Mouse (Mus musculus): ENCODE results near the gene Pcsk6.

The Pcsk6 gene

GRCm38 (mm10) chr7:65946397-65946796 lies 84.9 kb downstream of the Pcsk6 start:
- no peak for DNase-seq

- no peak for DNase-seq
These were observed 87.4 kb downstream of the Pcsk6 start for GRCm38 (mm10) chr7:65948891-65949290.

GRCm38 (mm10) chr7:65954583-65954982 lies 93.0 kb downstream of the Pcsk6 start:
- DNase-seq, result no peak

DNA sequence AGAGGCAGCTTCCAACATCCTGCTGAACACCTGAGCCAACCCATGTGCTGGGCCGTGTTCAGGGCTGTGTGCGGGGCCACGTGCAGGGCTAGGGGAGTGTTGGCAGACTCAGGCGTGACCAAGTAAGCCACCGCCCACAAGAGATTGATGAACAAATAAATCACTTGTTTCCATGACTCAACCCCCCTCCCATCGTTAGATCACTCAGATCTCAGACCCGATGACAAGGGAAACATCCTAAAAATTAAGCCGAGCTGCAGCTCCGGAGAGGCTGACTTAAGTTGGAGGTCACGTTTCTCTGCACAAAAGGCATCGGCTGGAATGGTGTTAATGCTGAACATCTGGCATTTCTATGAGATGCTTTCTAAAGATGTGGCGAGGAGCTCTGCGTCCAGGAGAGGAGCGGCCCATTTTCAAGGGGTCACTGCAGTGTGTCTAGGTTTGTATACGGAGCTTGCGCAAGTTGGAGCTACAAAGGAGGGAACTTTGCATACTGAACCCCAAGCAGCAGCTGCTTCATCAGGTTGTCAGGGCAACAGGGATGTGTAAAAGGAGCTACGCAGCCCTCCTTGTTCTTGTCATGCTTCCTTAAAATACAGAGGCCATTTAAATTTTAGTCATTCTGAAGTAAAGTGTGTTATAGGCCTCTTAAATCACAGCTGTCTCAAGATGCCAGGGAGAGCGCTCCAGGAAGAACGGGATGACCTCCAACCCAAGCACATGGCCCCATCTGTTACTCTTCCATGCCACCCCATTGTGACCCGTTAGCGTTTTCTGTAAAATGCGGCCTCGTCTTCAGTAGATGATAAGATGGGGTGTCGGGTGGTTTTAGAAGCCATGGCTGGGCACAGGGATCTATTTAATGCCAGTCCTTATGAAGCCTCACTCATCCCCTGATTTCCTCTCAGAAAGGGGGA lies 94.0 kb downstream of the Pcsk6 start:
- DNase-seq, result no peak

GRCm38 (mm10) chr7:65957245-65957644 lies 95.7 kb downstream of the Pcsk6 start:
- no peak for DNase-seq

- no peak for DNase-seq
These were observed 96.6 kb downstream of the Pcsk6 start for GRCm38 (mm10) chr7:65958105-65958504.

DNA sequence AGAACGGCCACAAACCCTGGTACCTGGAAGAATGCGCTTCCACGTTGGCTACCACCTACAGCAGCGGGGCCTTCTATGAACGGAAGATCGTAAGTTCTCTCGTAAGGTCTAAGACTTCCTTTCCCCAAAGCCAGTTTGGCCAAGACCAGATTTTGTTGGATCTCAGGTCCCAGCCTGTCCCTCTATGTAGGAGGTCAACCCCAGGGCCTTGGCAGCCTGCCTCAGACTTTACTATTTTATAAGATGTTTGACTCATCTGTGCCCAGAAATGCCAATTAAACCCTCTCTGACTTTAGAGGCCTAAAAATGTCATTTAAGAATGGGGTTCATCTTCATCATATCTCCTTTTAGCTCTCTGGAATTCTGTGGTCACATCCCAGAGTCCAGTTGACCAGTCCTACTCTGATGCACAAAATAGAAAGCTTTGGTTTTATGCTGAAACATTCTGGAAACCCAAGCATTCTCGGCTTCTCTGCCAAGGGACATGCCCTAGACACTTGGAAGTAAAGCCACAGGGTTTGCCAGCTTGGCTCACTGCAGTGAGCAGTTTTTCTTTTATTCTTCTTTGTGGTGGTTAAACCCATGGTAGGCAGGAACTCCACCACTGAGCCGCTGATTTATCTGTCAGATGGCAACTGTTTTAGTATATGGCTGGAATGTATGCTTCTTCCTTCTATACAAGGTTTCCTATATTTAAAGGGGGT lies 97.8 kb downstream of the Pcsk6 start:
- DNase-seq, result no peak

GRCm38 (mm10) chr7:65962611-65963010 lies 101.1 kb downstream of the Pcsk6 start:
- no peak for DNase-seq

DNA sequence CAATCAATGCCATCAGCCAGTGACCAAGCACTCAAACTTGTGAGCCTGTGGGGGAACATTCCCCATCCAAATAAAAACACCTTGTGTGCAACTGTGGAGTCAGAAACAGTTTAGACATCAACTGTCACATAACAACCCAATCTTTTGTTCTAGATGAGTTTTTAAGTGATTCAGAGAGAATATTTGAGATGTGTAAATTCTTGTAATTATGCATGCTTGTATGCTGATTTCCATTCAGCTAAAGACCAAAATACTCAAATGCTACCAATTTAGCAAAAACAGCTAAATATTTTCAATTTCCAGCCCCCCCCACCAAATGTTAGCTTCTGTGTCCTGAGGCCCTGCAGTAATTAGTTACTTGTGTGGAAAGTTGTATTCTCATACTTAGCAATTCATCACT lies 102.9 kb downstream of the Pcsk6 start:
- no peak for DNase-seq

DNA sequence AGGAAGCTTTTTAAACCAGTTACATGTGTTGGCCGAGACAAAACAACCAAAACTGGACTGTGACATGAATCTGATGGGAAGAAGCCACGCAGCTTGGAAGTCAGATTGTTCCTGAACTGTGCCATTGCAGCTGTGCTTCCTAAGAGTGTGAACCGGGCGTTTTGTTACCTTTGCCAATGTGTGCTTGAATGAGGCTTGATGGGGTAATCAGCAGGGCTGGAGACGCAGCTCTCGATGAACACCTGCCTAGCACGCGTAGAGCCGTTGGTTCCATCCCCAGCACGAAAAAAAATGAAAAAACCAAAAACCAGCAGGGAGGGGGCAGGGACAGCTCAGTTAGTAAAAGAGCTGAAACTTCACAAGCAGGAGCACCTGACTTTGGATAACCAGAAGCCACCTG lies 109.8 kb downstream of the Pcsk6 start:
- DNase-seq, result no peak

DNA sequence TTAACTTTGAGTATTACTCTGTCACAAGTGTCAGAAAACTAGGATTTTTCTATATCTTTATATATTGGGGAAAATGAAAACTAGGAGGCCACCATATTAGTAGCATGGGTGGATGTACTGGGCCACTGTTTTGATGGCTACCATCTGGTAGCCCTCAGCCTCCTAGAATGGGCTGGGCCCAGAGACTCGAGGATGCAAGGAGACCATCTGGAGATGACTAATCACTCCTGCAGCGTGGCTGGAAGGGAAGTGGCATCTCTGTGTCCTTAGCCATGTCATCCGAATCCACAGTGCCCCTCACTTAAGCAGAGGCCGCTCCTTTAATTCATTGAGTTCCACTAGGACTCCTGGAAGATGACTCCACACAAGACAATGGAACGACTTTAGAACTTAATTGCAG lies 115.8 kb downstream of the Pcsk6 start:
- no peak for DNase-seq

DNA sequence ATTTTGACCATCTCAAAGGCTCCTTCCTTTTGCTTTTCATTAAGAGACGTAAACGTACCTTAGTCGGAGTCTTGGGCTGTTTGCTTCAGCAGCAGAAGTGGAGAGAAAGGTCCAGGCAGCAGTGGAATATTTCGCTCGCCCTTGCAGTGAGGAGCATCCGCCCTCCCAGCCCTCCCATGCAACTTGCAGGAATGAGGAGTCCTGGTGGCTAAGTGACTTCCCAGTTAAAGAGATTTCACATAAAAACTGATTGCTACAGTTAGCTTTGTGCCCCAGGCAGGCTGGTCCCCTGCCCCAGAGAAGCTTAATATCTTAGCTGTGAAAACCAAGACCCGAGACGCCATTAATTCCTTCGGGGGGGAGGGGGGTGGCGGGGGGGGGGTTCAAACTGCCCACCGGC lies 116.4 kb downstream of the Pcsk6 start:
- DNase-seq, result no peak

- no peak for DNase-seq
These were observed 117.7 kb downstream of the Pcsk6 start for GRCm38 (mm10) chr7:65978996-65979823.

DNA sequence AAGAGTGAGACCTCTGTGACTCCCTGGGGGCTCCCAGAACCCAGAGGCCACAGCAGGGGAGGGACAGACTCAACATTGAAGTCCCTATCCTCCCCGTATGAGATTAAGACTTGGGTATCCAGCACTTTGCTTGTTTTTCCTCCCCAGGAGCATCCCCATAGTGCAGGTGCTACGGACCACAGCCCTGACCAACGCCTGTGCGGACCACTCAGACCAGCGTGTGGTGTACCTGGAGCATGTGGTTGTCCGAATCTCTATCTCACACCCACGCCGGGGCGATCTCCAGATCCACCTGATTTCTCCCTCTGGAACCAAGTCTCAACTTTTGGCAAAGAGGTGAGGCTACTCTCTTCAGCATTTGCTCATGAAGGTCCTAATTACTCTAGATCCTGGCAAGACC lies 118.5 kb downstream of the Pcsk6 start:
- no peak for DNase-seq

GRCm38 (mm10) chr7:65982057-65982456 lies 120.5 kb downstream of the Pcsk6 start:
- no peak for DNase-seq

DNA sequence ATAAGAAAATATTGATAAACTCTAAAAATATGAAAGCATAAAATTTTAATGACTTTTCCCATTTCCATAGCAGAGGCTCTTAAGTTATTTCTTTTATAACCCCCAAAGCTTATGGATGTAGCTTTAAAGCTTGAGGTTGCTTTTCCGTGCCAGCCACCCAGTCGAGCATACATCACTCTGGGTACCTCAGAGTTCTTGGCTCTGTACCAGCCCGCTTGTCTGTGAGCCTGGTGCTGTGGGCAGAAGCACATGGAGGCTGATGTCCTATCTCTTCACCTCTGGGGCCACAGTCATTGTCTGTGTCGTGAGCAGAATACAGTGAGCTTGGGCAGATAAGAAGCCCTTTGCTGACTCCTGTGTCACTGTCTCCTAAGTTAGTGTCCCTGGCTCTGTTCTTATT lies 126.7 kb downstream of the Pcsk6 start:
- DNase-seq, result no peak

DNA sequence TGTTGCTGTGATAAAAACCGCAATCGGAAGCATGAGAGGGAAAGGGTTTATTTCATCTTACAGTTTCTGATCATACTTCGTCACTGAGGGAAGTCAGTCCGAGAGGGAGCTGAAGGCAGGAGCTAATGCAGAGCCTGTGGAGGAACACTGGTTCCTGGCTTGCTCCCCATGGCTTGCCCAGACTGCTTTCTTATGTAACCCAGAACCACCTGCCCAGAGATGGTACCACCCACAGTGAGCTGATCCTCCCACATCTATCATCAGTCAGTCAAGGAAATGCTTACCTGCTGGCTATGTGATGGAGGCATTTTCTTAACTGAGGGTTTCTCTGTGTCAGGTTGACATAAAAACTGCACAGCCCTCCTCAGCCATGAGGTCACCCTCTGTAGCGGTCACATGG lies 127.2 kb downstream of the Pcsk6 start:
- no peak for DNase-seq

- no peak for DNase-seq
These were observed 130.8 kb downstream of the Pcsk6 start for GRCm38 (mm10) chr7:65992329-65992728.

- no peak for DNase-seq
These were observed 131.9 kb downstream of the Pcsk6 start for GRCm38 (mm10) chr7:65993410-65993809.

DNA sequence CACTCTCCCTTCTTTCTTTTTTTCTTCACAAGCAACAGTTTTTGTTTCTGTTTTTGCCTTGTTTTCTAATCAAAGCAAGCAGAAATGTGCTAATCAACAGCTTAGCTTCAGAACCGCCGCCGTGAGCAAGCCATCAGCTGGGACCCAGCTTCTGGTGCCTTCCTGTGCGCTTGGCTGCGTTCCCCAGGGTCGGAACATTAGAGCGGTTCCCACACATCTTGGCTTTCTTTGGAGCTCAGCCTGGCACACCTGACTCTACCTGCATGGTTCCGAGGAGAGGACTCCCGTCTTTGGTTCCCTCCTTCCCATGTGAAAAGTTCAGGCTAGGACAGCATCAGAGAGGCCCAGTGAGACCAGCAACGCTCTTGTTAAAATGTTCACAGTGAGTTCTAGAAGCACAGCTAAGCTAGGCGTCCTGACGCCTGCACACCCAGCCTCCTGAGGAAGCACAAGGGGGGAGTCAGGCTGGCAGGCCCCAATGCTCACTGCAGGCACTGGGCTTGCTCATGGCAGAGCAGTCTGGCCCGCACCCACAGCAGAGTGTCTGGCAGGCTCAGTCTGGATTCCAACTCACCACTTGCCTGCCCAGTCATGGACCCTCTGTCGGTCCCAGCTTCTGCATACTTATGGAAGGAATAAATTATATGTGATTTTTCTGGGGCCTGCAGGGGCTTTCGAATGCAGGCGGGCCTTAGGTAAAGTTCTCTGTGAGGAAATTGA lies 139.7 kb downstream of the Pcsk6 start:
- DNase-seq, result no peak

DNA sequence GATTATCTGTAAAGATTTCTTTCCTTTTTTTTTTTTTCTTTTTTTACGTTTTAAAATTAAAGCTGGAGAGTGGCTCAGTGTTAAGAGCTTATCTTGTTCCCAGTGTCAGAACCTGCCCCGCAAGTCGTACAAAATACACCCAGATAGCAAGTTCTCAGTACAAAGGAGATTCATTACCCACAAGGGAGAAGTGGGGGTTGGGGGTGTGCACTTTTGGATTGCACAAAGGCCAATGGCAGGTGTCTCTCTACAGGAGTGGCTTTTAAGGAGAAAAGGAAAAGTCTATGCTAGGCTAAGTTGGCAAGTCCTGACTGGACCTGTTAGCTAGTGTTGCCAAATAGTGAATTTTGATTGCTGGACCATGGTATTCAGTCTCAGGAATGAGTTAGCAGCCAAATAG lies 140.3 kb downstream of the Pcsk6 start:
- DNase-seq, result no peak

DNA sequence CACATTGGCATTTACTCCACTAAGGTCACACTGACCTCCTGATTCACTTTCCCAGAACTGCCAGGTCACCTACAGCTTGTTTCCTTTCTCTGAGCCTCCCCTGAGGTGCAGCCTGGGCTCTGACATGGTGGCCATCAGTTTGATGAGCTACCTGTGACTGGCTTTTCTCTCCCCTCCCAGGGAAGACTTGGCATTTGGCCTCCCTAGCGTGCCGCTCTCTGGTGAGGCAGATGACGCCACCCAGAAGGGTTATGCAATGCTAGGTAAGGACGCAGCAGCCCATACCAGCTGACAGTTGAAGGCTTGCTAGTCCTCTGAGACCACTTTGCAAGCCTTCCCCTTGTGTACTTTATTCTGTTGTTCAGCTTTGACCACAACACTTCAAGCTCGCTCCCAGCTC lies 141.9 kb downstream of the Pcsk6 start:
- DNase-seq, result no peak
